Mouse (Mus musculus) heart, adult 2 months (tissue): ENCODE data around the gene Crybg2.

Experiments used
- CTCF ChIP-seq: fragments of 200-600 bp; IDR thresholded peaks from 2 replicates; pipeline ENCODE4 v1.8.1; 2022; ENCODE audit warnings: antibody characterized with exemption, mild to moderate bottlenecking, moderate library complexity
- EP300 ChIP-seq: fragments of 200-500 bp; IDR thresholded peaks from 2 replicates; pipeline ENCODE4 v1.6.1; 2011; ENCODE audit warnings: low read depth, low read length, control low read depth; ENCODE audit not compliant: insufficient read depth

GRCm38 (mm10) chr4:134097015-134097608, 36.5 kb downstream of the Crybg2 start:
- no peak for TF ChIP-seq EP300
- no peak for TF ChIP-seq CTCF
